Mouse (Mus musculus): ENCODE data around the gene Smarcb1.

Smarcb1 gene

GRCm38 (mm10) chr10:75932891-75933290 lies 11.5 kb upstream of the Smarcb1 start, which contains the start of gene Chchd10:
Chchd10 (plus strand) TSS chr10:75933130.
- no peak for DNase-seq

GRCm38 (mm10) chr10:75932081-75932678 lies 10.8 kb upstream of the Smarcb1 start:
- peak; percentile 59 for DNase-seq

GRCm38 (mm10) chr10:75931311-75931710 lies 9.9 kb upstream of the Smarcb1 start:
- no peak for DNase-seq

GRCm38 (mm10) chr10:75930304-75930703 lies 8.9 kb upstream of the Smarcb1 start:
- DNase-seq, result peak; percentile 50 to 72

GRCm38 (mm10) chr10:75926396-75926795 lies 5.0 kb upstream of the Smarcb1 start:
- DNase-seq, result no peak

- DNase-seq, result no peak
Observed at GRCm38 (mm10) chr10:75924324-75924723, 2.9 kb upstream of the Smarcb1 start.

GRCm38 (mm10) chr10:75921726-75922560 lies 526 bp upstream of the Smarcb1 start:
- DNase-seq, result no peak

GRCm38 (mm10) chr10:75919026-75919425 lies 2.4 kb downstream of the Smarcb1 start:
- peak; percentile 65 to 70 for DNase-seq

GRCm38 (mm10) chr10:75916840-75917239 lies 4.6 kb downstream of the Smarcb1 start:
- DNase-seq, result no peak

- DNase-seq, result peak in 1 of 2 experiments; percentile 59
Observed at GRCm38 (mm10) chr10:75915557-75915956, 5.9 kb downstream of the Smarcb1 start.

GRCm38 (mm10) chr10:75913013-75913589 lies 8.3 kb downstream of the Smarcb1 start:
- DNase-seq, result no peak

- DNase-seq, result no peak
Observed at GRCm38 (mm10) chr10:75910698-75911097, 10.7 kb downstream of the Smarcb1 start.

- no peak for DNase-seq
Observed at GRCm38 (mm10) chr10:75906882-75907281, 14.5 kb downstream of the Smarcb1 start.

GRCm38 (mm10) chr10:75904391-75904790 lies 17.0 kb downstream of the Smarcb1 start:
- DNase-seq, result no peak

- peak; percentile 65 to 76 for DNase-seq
Observed at GRCm38 (mm10) chr10:75898846-75899245, 22.6 kb downstream of the Smarcb1 start.

- no peak for DNase-seq
Observed at GRCm38 (mm10) chr10:75898039-75898564, 23.3 kb downstream of the Smarcb1 start.

GRCm38 (mm10) chr10:75897373-75897772 lies 24.0 kb downstream of the Smarcb1 start:
- DNase-seq, result peak; percentile 70 to 75

- no peak for DNase-seq
Observed at GRCm38 (mm10) chr10:75896208-75896607, 25.2 kb downstream of the Smarcb1 start.

- DNase-seq, result no peak
Observed at GRCm38 (mm10) chr10:75895730-75896129, 25.7 kb downstream of the Smarcb1 start.

GRCm38 (mm10) chr10:75894601-75895000 lies 26.8 kb downstream of the Smarcb1 start:
- DNase-seq, result no peak

- DNase-seq, result peak; percentile 96
Observed at GRCm38 (mm10) chr10:75893089-75893750, 28.2 kb downstream of the Smarcb1 start, which contains the start of gene Derl3. Derl3 (plus strand) TSS chr10:75893413.

- no peak for DNase-seq
Observed at GRCm38 (mm10) chr10:75889406-75890153, 31.8 kb downstream of the Smarcb1 start.
